Mouse (Mus musculus) adrenal gland, adult 8-10 months (tissue): Measurements from ENCODE around the gene Crtc3. TPM values are rescaled to one million over a fixed set of nuclear protein-coding genes. Genes with fewer than 3 reads are reported as not detected.
A peak's percentile ranks its signal among the peaks of the same experiment; 100 is the strongest.

ENCODE experiments used
- DNase-seq: peaks from one replicate; pipeline ENCODE4 v3.0.0; 2022
- total RNA-seq, 4 experiments: library from RNA; stranded (reverse); gene quantifications; 2 replicates each; pipeline ENCODE4 v1.2.4; 2022

Crtc3 gene
- total RNA-seq, 4 experiments from 2014 or later: 27.2 to 44.9 (median 35.5) TPM

DNA sequence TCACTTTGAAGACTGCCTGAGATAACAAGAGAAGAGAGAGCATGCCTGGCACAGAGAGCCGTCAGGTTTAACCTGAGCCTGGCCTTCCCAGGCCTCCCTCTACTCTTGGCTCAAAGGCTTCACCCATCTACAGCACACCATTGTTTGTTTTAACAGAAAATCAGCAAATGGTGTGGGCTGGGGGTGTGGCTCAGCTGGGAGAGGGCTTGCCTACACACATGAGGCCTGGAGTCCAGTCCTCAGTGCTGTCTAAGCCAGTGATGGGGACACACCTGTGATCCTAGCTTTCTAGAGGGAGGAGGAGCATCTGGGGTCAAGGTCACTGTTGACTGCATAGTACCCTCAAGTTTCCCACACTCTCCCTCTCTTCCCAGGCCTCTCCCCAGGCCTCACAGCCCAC lies 6.0 kb downstream of the Crtc3 start:
- no peak for DNase-seq

DNA sequence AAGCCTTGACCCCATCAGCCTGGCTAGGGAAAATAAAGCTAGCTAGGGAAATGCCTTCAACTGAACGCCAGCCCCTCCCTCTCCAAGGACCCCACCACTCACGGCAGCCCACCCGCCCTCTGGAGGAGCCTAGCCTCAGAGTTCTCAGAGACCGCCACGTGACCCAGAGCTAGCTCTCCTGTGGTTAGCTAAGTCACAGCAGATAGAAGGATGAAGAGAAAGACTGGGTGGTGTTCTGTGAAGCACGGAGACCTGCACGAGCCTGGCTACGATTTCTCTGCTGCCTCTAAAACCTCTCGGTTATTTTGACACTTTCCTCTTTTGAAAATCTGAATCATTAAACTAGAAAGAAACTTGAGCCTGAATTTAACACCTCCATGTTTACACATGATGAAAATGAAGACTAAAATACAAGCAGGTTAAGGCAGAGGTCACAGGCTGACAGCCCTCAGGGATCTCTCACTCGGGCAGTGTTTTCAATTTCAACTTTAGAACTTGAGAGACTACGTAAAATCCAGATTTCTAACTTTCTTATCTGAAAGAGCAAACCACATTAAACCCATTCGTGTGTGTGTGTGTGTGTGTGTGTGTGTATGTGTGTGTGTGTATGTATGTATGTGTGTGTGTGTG lies 8.3 kb downstream of the Crtc3 start:
- no peak for DNase-seq

DNA sequence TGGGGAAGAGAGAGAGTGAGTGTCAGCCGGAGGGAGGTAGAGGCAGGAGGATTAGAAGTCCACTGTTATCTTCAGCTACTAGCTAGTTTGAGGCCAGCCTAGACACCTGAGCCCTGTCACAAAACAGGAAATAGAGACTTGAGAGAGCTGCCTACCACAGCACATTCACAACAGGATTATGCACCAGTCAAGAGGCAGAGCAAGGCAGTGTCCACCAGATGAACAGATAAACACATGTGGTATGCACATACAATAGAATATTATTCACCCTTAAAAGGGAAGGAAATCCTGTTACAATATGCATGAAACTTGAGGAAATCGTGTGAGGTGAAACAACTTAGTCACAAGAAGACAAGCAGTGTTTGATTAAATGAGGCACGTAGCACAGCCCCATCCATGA lies 16.4 kb downstream of the Crtc3 start:
- DNase-seq: no peak

DNA sequence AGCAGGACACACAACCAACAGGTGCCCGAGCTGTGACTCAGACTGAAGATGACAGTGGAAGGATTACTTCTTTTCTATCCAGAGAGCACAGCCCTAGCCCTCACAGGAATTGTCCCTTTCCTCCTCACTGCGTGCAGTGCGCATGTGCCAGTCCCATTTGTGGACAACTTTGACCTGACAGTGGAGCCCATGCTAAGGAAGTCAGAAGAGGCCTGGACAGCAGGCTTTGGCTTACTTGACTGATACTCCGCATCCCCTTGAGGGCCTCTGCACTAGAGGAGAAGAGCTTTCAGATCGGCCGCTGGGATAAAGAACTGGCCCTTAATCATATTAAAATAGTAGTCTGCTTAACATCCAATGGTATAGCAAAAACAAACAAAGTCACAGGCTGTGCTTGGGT lies 17.8 kb downstream of the Crtc3 start:
- DNase-seq: no peak

DNA sequence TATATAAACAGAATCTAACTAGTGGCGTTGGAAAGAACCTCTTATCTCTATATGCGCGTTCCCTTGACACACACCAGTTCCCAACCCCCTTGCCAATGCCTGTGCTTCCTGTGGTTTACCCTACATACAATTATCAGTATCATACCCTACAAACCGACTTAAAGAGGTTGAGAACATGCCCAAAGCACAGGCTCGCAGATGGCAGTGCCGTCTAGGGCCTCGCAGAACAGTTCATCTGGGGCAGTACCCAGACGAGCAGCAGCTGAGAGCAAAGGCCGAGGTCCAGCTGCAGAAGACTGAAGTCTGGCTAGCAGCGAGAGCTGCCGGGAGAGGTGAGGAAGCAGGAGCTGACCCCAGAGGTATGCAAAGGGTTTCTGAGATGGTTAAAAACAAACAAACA lies 21.5 kb downstream of the Crtc3 start:
- DNase-seq: no peak

DNA sequence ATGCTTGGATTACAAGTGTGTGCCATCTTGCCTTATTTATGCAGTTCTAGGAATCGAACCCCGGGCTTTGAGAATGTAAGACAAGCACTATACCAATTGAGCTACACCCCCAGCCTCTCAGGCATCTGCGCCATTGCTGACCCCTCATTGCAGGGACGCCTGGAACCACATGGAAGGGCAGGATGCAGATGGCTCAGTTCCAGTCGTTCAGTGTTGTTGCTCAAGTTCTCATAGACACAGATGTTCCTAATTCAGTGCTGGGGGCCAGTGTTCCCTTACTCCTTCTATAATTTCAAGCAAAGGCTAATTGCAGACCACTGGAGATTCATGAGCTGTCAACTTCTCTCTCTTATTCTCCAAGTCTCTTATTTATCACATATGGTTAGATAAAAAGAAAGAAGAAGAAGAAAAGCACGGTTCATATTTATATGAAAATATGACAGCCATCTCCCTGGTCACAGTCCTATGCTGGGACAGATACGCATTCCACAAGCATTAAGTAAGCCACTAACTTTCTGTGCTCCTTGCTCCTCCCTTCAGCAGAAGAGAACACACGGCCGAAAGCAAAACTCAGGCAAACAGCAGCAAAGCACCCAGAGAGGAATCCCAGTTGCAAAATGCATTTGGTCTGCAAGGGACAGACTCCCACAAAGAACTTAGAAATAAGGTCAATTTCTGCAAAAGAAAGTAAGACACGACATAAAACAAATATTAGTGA lies 22.3 kb downstream of the Crtc3 start:
- DNase-seq: no peak

DNA sequence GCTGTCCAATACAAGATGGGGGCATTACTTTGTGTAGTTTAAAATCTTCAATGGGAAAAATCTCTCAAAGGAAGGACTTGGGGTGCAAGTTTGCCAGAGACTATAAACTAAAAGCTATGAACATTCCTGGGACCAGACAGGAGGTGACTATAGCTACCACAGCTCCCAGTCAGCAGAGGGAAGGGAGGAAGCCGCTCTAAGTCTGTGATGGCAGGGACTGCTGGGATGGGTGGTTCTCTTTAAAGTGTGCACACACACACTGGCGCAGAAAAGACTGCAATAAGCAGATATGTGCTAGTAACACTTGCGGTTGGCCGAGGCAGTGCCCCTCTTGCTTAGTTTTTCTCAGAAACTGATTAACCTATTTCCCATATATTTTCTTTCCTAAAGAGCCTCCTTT lies 27.6 kb downstream of the Crtc3 start:
- DNase-seq: no peak

DNA sequence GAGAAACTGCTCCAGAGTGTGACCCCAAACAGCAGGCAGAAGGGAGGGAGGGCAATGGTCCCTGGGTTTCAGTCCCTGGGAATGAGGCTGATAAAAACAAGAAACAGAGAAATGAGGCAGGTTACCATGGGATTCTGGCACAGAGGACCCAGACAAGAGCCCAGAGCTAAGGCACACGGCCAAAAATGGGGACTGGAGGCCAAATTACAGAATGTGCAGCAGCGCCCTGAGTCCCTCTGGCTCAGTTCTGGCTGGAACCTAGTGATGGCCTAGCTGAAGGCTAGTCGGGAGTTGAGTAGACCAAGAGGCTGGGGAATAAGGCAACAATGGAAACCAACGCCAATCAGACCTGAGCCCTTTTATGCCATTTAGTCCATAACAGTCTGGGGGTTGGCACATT lies 28.1 kb downstream of the Crtc3 start:
- DNase-seq: peak; percentile 68

DNA sequence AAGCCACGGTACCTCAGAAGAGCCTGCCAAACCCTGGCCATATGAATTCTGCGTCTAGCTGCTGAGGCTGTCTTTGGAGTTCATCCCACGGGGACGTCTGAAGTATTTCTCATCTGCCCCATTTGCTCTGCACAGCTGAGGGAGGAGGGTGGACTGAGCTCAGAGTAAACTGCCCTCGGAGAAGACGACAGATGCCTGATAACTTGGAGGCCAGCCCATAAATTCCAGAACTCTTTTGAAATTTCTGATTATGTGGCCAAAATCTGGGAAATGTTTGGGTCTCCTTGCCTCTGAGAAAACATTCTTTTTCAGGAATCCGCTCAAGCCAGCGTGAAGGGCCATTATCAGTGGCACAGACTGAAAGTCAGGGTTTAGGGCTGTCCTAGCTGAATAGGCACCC lies 30.8 kb downstream of the Crtc3 start:
- DNase-seq: peak; percentile 50

DNA sequence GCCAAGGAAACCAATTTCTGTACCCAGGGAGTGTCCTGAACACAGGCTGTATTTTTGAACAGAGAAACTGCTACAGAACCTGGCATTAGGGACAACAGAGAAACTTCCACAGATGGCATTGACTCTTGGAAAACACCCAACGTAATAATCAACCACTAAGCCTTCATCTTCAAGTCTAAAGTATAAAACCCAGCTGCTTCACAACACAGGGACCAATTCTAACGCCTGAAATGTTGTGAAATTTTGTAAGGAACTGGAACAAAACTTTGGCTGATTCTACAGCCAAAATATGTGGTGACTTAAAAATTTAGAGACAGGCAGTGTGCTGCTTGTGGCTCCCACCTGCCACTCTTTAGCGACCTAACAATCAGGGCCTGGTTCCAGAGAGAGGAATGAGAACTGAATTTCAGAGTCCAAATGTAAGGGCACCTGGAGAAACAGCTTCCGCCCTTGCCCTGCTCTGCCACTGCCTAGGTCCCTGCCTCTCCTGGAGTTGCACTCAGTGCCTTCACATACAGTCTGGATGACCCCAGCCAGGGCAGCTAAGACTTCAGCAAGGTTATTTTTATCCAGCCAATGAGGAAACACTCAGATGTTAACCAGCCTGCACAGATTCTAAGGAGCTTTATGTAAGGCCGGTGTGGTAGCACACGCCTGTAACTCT lies 33.2 kb downstream of the Crtc3 start:
- no peak for DNase-seq

DNA sequence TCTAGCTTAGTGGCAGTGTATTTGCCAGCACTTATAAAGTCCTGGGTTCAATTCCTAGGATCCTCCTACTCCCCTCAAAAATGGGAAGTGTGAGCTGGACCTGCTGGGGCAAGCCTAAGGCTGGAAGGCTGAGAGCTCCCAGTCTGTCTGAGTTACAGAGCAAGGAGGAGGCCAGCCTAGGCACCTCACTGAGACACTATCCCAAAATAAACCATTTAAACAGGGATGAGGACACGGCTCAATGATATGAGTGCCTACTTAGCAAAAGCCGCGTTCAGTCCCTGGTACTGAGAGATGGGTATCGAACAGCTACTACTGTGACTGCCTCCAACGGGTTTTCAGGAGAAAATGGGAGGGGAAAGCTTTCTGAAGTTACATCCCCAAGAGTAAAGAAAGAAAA lies 33.8 kb downstream of the Crtc3 start:
- no peak for DNase-seq

DNA sequence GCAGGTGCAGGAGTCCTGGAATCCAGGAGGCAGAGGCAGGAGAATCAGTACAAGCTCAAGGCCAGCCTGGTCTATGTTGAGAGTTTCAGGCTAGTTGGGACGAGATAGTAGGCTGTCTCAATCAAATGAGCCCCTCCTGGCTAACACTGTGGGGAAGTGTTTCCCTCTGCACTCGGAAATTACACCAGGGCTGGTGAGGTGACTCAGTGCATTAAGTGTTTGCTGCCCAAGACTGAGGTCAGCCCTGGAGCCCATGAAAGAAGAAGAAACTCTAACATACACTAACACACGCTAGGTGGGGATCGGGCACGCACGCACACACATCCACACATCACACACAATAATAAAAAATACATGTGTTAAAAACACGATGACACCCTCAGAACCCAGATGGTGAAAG lies 34.3 kb downstream of the Crtc3 start:
- DNase-seq: no peak

DNA sequence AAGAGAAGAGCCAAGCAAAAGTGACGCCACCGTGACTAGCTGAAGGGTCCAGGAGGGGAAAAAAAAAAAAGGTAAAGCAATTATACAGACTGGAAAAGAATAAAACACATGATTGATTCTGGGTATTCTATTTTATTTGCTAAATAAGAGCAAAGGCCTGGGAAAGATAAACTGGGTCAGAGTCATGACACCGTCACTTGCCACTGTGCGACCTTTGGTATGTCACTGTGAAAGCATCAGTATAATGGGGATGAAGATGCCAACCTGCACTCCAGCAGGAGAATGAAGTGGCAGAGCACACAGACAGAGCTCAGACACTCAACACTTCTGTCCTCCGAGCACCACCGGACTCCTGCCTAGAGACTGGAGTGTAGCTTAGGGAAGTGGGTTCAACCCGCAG lies 34.7 kb downstream of the Crtc3 start:
- no peak for DNase-seq

DNA sequence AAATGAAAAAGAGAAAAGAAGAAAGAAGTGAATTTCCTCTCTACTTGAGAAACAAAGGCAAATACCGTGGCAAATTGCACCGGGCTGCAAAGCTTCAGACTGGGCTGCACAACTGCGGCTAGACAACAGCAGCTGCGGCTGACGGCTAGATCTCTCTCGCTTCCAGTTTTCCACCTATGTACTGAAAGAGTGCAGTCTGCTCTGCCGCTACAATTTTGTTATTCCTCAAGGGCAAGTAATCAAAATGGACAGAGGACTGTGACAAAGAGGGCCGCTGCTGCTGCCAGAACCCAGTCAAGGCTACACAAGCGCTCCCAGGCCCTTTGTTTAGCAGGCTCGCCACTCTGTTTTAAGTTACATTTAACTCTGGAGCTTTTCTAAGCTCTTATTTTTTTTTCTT lies 35.6 kb downstream of the Crtc3 start:
- DNase-seq: peak; percentile 63

DNA sequence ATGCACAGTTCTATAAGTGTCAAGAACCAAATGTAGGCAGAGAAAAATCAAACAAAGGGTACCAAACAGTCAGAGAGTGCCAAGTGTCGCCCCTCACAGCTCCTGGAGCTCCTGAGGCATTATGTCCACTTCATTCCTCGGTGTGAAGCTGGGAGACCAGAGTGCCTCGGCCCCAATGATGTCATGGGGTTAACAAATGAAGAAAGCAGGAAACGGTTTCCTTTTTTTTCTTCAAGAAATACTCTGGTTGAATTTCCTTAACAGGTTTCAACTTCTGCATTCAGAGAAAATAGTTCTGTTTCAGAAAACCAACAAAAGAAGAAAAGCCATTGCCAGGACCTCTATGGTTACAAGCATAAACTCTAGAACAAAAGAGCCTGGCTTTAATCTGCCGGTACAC lies 36.4 kb downstream of the Crtc3 start:
- no peak for DNase-seq

DNA sequence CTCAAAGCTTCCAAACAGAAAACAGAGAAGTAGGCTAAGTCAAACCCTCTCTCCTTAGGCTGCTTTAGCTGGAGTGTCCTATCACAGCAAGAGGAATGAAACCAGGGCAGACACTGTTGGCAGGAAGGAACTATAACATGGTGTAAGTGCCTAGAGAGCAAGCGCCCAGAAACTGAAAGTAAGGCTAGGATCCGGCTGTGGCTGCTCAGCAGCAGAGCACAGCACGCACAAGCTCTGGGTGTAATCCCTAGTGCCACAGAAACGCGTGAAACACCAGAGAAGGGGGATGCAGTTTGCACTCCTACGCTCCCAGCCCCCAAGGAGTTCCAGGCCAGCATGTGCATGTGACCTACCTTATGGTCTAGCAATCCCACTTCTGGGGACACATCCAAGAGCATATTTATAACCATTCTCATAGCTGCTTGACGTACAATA lies 41.2 kb downstream of the Crtc3 start:
- no peak for DNase-seq

DNA sequence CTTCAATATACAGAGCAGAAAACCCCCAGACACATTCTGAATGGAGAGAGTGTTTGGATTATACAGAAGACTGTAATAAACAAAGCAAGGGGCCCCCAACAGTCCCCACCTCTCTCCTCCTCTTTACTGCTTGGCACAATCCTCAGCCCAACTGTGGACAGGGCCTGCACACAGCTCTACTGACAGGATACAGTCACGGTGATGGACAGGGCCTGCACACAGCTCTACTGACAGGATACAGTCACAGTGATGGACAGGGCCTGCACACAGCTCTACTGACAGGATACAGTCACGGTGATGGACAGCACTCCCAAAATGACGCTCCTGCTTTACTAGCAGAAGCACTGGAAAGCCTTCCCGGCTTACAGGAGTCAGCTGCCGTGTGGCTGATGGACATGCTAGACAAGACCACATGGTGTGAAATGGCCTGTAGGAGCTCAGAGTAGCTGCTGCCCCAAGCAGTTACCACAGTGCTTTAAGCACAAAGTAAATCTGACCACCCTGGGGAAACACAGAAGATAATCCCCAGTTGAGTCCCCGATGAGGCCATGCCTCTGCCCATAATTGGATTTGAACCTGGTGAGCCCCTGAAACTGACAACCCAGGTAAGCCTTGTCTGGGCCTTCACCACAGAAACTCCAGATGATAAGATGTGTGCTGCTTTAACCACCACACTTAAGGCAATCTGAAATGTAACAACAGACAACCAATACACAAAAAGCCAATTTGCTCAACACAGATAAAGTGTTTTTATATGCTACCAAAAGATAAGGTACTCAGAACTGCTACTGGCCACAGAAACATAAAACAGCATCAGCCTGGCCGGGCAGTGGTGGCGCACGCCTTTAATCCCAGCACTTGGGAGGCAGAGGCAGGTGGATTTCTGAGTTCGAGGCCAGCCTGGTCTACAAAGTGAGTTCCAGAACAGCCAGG lies 42.3 kb downstream of the Crtc3 start:
- DNase-seq: no peak

DNA sequence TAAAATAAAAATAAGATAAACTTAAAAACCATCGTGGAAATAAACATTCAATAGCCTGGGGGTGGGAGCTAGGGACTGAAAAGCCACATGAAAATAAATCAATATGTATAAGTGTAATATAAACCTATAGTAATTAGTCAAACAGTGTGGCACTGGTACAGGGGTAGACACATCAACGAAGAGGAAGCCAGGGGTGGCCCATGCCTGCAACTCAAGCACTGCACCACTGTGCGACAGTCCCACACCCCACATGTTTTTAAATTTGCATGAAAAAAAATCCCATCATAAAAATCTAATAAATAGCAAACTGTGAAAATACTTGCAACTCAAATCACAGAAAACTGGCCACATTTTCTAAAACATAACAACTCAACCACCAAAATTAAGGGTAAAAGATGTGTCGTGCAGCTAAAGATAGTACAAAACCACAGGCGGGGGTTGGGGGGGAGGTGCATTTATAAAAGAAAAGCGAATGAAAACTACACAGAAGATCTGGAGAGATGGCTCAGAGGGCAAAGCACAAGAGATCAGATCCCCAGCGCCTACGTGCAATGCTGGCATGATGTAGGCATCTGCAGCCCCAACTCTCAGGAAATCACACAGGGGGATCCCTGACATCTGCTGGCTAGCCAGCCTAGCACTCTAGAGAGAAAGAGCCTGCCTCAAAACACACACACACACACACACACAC lies 45.6 kb downstream of the Crtc3 start:
- DNase-seq: no peak

DNA sequence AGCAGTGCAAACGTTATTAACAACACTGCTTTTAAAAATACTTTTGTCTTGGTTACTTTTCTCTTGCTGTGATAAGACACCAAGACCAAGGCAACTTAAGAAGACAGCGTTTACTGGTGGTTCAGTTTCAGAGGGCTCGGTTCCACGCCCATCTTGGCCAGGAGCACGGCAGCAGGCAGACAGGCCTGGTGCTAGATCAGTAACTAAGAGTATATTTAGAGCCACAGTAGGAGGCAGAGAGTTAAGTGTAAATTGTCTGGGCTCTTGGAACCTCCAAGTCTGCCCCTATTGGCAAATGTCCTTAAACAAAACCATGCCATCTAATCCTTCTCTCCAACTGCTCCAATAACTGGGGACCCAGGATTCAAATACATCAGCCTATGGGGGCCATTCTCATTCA lies 46.1 kb downstream of the Crtc3 start:
- no peak for DNase-seq

DNA sequence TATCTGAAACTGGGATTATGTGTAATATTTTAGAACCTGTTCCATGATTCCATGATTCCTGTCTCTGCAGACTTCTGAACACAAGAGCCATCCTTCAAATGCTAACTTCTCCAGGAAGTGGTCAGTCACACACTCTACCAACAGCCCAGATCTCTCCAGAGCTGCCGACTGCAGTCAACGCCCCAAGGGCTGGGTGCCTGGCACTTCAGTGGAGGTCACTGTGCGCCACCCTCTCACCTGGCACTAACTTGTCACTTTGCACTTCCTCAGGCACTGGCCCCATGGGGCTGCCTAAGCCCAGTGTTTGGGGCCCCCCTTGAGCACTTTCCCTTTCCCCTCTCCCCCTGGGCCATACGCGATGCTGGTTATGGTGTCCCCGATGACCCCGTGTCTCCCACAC lies 46.8 kb downstream of the Crtc3 start:
- no peak for DNase-seq

DNA sequence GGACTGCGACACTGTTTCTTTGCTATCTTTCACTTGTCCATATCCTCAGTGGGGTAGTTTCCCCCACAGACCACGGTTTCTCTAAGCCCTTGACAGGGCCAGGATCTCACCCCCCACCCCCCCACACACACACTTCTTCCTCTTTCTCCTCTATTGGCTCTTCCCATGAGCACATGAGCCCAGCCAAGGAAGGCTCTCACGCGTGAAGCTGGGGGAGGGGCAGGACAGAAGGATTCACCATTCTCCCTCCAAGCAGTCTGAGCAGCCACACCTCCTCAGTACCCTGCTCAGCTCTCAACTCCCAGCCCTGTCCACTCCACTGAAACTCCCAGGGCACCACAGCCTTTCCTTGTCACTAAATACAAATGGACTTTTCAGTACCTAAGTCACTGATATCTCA lies 47.2 kb downstream of the Crtc3 start:
- DNase-seq: no peak

DNA sequence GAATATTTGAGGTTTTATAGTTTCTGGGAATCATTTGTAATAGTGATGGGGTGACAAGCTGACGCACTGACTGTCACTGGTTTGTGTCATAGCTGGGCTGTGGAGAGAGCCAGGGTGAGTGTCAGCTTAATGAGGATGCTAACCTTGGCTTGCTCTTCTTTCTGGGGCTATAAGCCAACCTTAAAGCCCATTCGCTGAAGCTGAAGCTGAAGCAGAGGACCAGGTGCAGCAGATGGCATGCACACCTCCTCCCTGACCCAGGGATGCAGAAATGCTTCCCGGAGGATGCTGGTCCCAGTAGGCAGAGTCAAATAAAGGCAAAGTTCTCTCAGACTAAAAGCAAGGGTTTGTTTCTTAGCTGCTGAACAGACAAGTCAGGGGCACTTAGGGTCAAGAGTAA lies 48.7 kb downstream of the Crtc3 start:
- DNase-seq: no peak
